ENCODE assay signal across 26 mouse cellular contexts in the genomic region with DNA sequence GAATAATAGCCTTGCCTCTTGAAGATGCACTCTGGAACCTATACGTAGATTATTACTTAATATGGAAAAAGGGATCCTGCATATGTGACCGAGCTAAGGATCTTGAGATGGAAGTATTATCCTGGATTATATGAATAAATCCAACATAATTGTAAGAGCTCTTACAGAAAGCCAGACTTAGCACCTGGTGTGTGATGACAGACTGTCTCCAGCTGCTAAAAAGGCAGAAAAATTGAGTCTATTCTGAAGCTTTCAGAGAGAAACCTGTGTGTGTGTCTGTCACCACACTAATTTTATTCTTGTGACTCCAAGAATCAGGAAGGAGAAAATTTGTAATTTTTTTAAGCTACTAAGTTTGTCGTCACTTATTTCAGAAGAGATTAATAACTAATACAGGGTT.
A peak's percentile ranks its signal among the peaks of the same experiment; 100 is the strongest.
DNase-seq lines count a peak whose midpoint lies in the region; ATAC-seq and TF ChIP-seq lines count a peak whose summit lies in the region.
"Had no signal": no experiment of that assay in that cellular context is flagged by ENCODE, and none has a peak within 500 bp of the region (broad histone marks: within the 10 kb centered on the region; RNA-seq: fewer than 3 reads in every experiment).

No protein-coding gene starts in this region.

- no peaks in the 10 kb centered on the region for H3K4me1 ChIP-seq in forebrain, postnatal 0 days (ENCODE audit: insufficient read depth)
- no peaks in the 10 kb centered on the region for H3K4me1 ChIP-seq in forebrain, embryonic 12.5 days
- H3K4me1 ChIP-seq in stomach, embryonic 15.5 days: no peaks in the 10 kb centered on the region; the same call in 1 of the 2 replicates
- H3K4me1 ChIP-seq in stomach, postnatal 0 days (replicated peaks; ENCODE audit: control insufficient read depth, insufficient read depth): no peaks in the 10 kb centered on the region
- H3K4me1 ChIP-seq in liver, embryonic 11.5 days (replicated peaks; ENCODE audit: control insufficient read depth, insufficient read depth, low read length): no peaks in the 10 kb centered on the region
- H3K4me1 ChIP-seq: embryonic facial prominence, embryonic 13.5 days; forebrain, embryonic 10.5 days; heart, embryonic 12.5 days; heart, embryonic 15.5 days; hindbrain, embryonic 15.5 days had no signal

- H3K27ac ChIP-seq in forebrain, postnatal 0 days (ENCODE audit: low read depth, low read length): no peak overlapping the region
- no peak overlapping the region for H3K27ac ChIP-seq in forebrain, embryonic 12.5 days
- peak overlapping the region; percentile 23 for H3K27ac ChIP-seq in stomach, embryonic 15.5 days
- H3K27ac ChIP-seq in stomach, postnatal 0 days (replicated peaks): no peak overlapping the region
- no peak overlapping the region for H3K27ac ChIP-seq in liver, embryonic 11.5 days (ENCODE audit: low read depth, low read length)
- H3K27ac ChIP-seq: embryonic facial prominence, embryonic 13.5 days; forebrain, embryonic 10.5 days; gastrocnemius, adult 2 months; heart, embryonic 15.5 days; hindbrain, embryonic 15.5 days had no signal

- peak; percentile 51; the same call in 1 of the 2 replicates for ATAC-seq in forebrain, postnatal 0 days
- no peak for ATAC-seq in forebrain, embryonic 12.5 days (ENCODE audit: low FRiP score)
- no peak for ATAC-seq in stomach, embryonic 15.5 days (ENCODE audit: insufficient read depth, low FRiP score, low read depth)
- ATAC-seq in stomach, postnatal 0 days (ENCODE audit: low FRiP score, low TSS enrichment): no peak
- no peak for ATAC-seq in liver, embryonic 11.5 days (replicated peaks; ENCODE audit: low FRiP score)
- ATAC-seq: forebrain, embryonic 14.5 days; Patski had no signal

- no peaks in the 10 kb centered on the region for H3K27me3 ChIP-seq in forebrain, postnatal 0 days (ENCODE audit: insufficient read depth, low read length)
- H3K27me3 ChIP-seq in forebrain, embryonic 12.5 days: no peaks in the 10 kb centered on the region
- H3K27me3 ChIP-seq in stomach, embryonic 15.5 days (replicated peaks): no peaks in the 10 kb centered on the region
- no peaks in the 10 kb centered on the region for H3K27me3 ChIP-seq in stomach, postnatal 0 days (ENCODE audit: control insufficient read depth, insufficient read depth, low read length)
- H3K27me3 ChIP-seq in liver, embryonic 11.5 days (replicated peaks; ENCODE audit: control insufficient read depth, insufficient read depth, low read length): no peaks in the 10 kb centered on the region
- H3K27me3 ChIP-seq: embryonic facial prominence, embryonic 13.5 days; heart, embryonic 12.5 days; heart, embryonic 15.5 days; hindbrain, embryonic 15.5 days had no signal

- no peak overlapping the region for H3K4me2 ChIP-seq in forebrain, postnatal 0 days (ENCODE audit: low read depth)
- no peak overlapping the region for H3K4me2 ChIP-seq in forebrain, embryonic 12.5 days
- no peak overlapping the region for H3K4me2 ChIP-seq in stomach, embryonic 15.5 days
- H3K4me2 ChIP-seq in stomach, postnatal 0 days (replicated peaks; ENCODE audit: low read depth): no peak overlapping the region
- no peak overlapping the region for H3K4me2 ChIP-seq in liver, embryonic 11.5 days
- H3K4me2 ChIP-seq: embryonic facial prominence, embryonic 13.5 days; heart, embryonic 12.5 days; heart, embryonic 15.5 days; hindbrain, embryonic 15.5 days had no signal

- H3K9me3 ChIP-seq in forebrain, postnatal 0 days (ENCODE audit: low read length): no peaks in the 10 kb centered on the region
- H3K9me3 ChIP-seq in forebrain, embryonic 12.5 days: no peaks in the 10 kb centered on the region
- H3K9me3 ChIP-seq in stomach, embryonic 15.5 days: no peaks in the 10 kb centered on the region
- H3K9me3 ChIP-seq in stomach, postnatal 0 days (ENCODE audit: control insufficient read depth, low read length): no peaks in the 10 kb centered on the region
- no peaks in the 10 kb centered on the region for H3K9me3 ChIP-seq in liver, embryonic 11.5 days (ENCODE audit: control insufficient read depth, low read length)
- H3K9me3 ChIP-seq: embryonic facial prominence, embryonic 13.5 days; forebrain, embryonic 10.5 days; heart, embryonic 12.5 days; heart, embryonic 15.5 days; hindbrain, embryonic 15.5 days had no signal

- no peak for TF ChIP-seq EP300 in stomach, postnatal 0 days (optimal IDR thresholded peaks at IDR 0.05)

- TF ChIP-seq CTCF in forebrain, postnatal 0 days (IDR thresholded peaks at IDR 0.05; ENCODE audit: low read depth): no peak
- no peak for TF ChIP-seq CTCF in stomach, postnatal 0 days (IDR thresholded peaks at IDR 0.05; ENCODE audit: low read depth)

- intact Hi-C loops in left cerebral cortex, postnatal 14 days (cut with DNase I): loop anchor here (10.0 kb wide), 1 partner anchor 301 kb away; no protein-coding TSS in a partner anchor
- intact Hi-C loops in left cerebral cortex, postnatal 36 days (cut with DNase I): no loop called here

- no peak overlapping the region for H3K9ac ChIP-seq in forebrain, postnatal 0 days
- no peak overlapping the region for H3K9ac ChIP-seq in forebrain, embryonic 12.5 days
- H3K9ac ChIP-seq in stomach, embryonic 15.5 days: no peak overlapping the region
- no peak overlapping the region for H3K9ac ChIP-seq in stomach, postnatal 0 days (ENCODE audit: low read length)
- H3K9ac ChIP-seq in liver, embryonic 11.5 days (ENCODE audit: low read depth, low read length): no peak overlapping the region
- H3K9ac ChIP-seq: embryonic facial prominence, embryonic 13.5 days; heart, embryonic 12.5 days; heart, embryonic 15.5 days; hindbrain, embryonic 15.5 days had no signal

- 79% methylated on average over 3 of the region's 3 CpGs for WGBS in forebrain, postnatal 0 days
- WGBS in forebrain, embryonic 12.5 days: 85% methylated on average over 3 of the region's 3 CpGs
- 72% methylated on average over 3 of the region's 3 CpGs for WGBS in stomach, embryonic 15.5 days
- WGBS in stomach, postnatal 0 days: 50% methylated on average over 3 of the region's 3 CpGs
- 82% methylated on average over 3 of the region's 3 CpGs for WGBS in liver, embryonic 11.5 days

- no peak overlapping the region for H3K4me3 ChIP-seq in forebrain, postnatal 0 days (ENCODE audit: low read depth, low read length)
- H3K4me3 ChIP-seq in forebrain, embryonic 12.5 days (replicated peaks): no peak overlapping the region
- no peak overlapping the region for H3K4me3 ChIP-seq in stomach, embryonic 15.5 days (replicated peaks)
- no peak overlapping the region for H3K4me3 ChIP-seq in stomach, postnatal 0 days (ENCODE audit: low read depth, low read length)
- H3K4me3 ChIP-seq in liver, embryonic 11.5 days (ENCODE audit: low read depth, low read length): no peak overlapping the region
- H3K4me3 ChIP-seq: embryonic facial prominence, embryonic 13.5 days; forebrain, embryonic 10.5 days; gastrocnemius, adult 2 months; heart, embryonic 12.5 days; heart, embryonic 15.5 days; hindbrain, embryonic 15.5 days had no signal

- DNase-seq in forebrain, postnatal 0 days: peak; percentile 16
- DNase-seq in left cerebral cortex, postnatal 14 days (ENCODE audit: low spot score in 2 of 2): peak; percentile 5 to 11
- DNase-seq in left cerebral cortex, postnatal 36 days (ENCODE audit: low spot score in 2 of 2): no peak
- DNase-seq in stomach, postnatal 0 days (ENCODE audit: low spot score): no peak
- DNase-seq in liver, embryonic 11.5 days (ENCODE audit: low spot score): no peak
- DNase-seq: adrenal gland, postnatal 10 days; adrenal gland, postnatal 36 days; B cell, adult 2 months; cerebellum, adult 11 months; cerebellum, adult 2 months; cerebellum, adult 9-11 months; cerebellum, postnatal 25 days; gastrocnemius, adult 2 months; gastrocnemius, postnatal 14 days; heart, adult 11 months; heart, postnatal 4 days had no signal

- no peaks in the 10 kb centered on the region for H3K36me3 ChIP-seq in forebrain, postnatal 0 days (ENCODE audit: insufficient read depth)
- H3K36me3 ChIP-seq in forebrain, embryonic 12.5 days (replicated peaks): no peaks in the 10 kb centered on the region
- no peaks in the 10 kb centered on the region for H3K36me3 ChIP-seq in stomach, embryonic 15.5 days
- H3K36me3 ChIP-seq in stomach, postnatal 0 days (ENCODE audit: control insufficient read depth, insufficient read depth, low read length): no peaks in the 10 kb centered on the region
- no peaks in the 10 kb centered on the region for H3K36me3 ChIP-seq in liver, embryonic 11.5 days (ENCODE audit: control insufficient read depth, insufficient read depth, low read length)
- H3K36me3 ChIP-seq: embryonic facial prominence, embryonic 13.5 days; forebrain, embryonic 10.5 days; G1E; heart, embryonic 12.5 days; heart, embryonic 15.5 days; hindbrain, embryonic 15.5 days had no signal

Comparison
In these comparisons a context has a peak if more than half of its experiments do, and no peak if none do; other contexts are left out.
1. DNase-seq: peak in forebrain, postnatal 0 days (single experiment) and left cerebral cortex, postnatal 14 days (2 of 2); none in left cerebral cortex, postnatal 36 days (0 of 2), stomach, postnatal 0 days (single experiment) and liver, embryonic 11.5 days (single experiment).